Mouse (Mus musculus): ENCODE results near the gene Pnpla2. TPM values are rescaled to one million over a fixed set of nuclear protein-coding genes. Genes with fewer than 3 reads are reported as not detected.
"Not testable (repeated sequence)": the region's sequence is repeated elsewhere in the genome, so short reads cannot be mapped to it uniquely, and the experiment has no call there.

The Pnpla2 gene
- total RNA-seq (2021) (100 to 1,000 TPM; 398 to 572 TPM), polyA plus RNA-seq (2012; rRNA removed) (597 and 669 TPM in 2 replicates)
- long read RNA-seq, transcript Pnpla2-203 (9 exons, 2,625 nt), result major isoform, 136 of 182 reads
- long read RNA-seq, partial matches to known transcripts, result 19 of 182 reads
- long read RNA-seq, other reads (novel, unspliced or antisense), result 27 of 182 reads

- DNase-seq, result peak; percentile 95
These were observed at the start of gene Pnpla2 for GRCm38 (mm10) chr7:141454967-141455551. Pnpla2 (plus strand) TSS chr7:141455198.

DNA sequence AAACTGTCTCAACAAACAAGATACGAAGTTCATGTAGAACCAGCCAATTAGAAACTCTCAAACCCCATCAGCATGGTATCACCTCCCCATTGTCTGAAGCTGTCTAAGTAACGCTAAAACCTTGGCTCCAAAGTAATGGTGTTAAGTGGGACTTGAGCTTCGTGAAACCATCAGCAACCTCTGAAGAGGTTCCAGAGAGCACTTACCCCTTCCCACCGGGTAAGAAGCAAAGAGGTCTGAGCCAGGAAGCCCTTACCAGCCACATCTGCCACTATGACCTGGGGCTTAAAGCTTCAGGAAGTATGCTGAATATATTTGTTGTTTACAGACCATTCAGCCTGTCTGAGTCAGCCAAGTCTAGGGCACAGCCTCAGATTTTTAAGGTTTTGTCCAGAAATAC lies 49.5 kb upstream of the Pnpla2 start:
- 69% methylated on average over 4 of the region's 4 CpGs for WGBS
- Histone ChIP-seq H3K27me3 (ENCODE audit: control insufficient read depth, insufficient read depth, low read length) (no peaks in the 10 kb centered on the region), H3K79me2 (replicated peaks; ENCODE audit: control insufficient read depth, insufficient read depth, low read length) (no peaks in the 10 kb centered on the region), H3K27ac (no peak overlapping the region), H3K36me3 (ENCODE audit: control insufficient read depth, insufficient read depth, low read length) (no peaks in the 10 kb centered on the region), H3K4me3 (no peak overlapping the region), H3K4me1 (ENCODE audit: control insufficient read depth, insufficient read depth, low read length) (peaks cover 3% of the 10 kb centered on the region), H3K9ac (ENCODE audit: low read depth, low read length) (no peak overlapping the region)
- intact Hi-C loops (cut with DNase I), result no loop called here
- no peak for DNase-seq
- TF ChIP-seq EP300 (IDR thresholded peaks at IDR 0.05; ENCODE audit: insufficient read depth, low read depth, low read length), result no peak
- TF ChIP-seq POLR2A (IDR thresholded peaks at IDR 0.05; ENCODE audit: insufficient read depth, low read depth, low read length), result no peak
- no peak for TF ChIP-seq CTCF (IDR thresholded peaks at IDR 0.05)

More at GRCm38 (mm10) chr7:141454967-141455551, at the start of gene Pnpla2:
- TF ChIP-seq CTCF (IDR thresholded peaks at IDR 0.05) (peak; percentile 32; the same call in 1 of the 2 replicates), POLR2A (IDR thresholded peaks at IDR 0.05; ENCODE audit: insufficient read depth, low read depth, low read length) (peak; percentile 99), EP300 (IDR thresholded peaks at IDR 0.05; ENCODE audit: insufficient read depth, low read depth, low read length) (peak; percentile 83; the same call in 1 of the 2 replicates)
- Histone ChIP-seq H3K79me2 (replicated peaks; ENCODE audit: control insufficient read depth, insufficient read depth, low read length) (no peaks in the 10 kb centered on the region), H3K4me1 (ENCODE audit: control insufficient read depth, insufficient read depth, low read length) (peaks cover 16% of the 10 kb centered on the region), H3K36me3 (ENCODE audit: control insufficient read depth, insufficient read depth, low read length) (peaks cover 3% of the 10 kb centered on the region; the same call in 1 of the 2 replicates), H3K27ac (peak within 1 kb of the TSS; percentile 100), H3K4me3 (peak within 1 kb of the TSS; percentile 100), H3K27me3 (ENCODE audit: control insufficient read depth, insufficient read depth, low read length) (no peaks in the 10 kb centered on the region), H3K9ac (ENCODE audit: low read depth, low read length) (peak within 1 kb of the TSS; percentile 97)
- under 1% methylated on average over 45 of the region's 45 CpGs for WGBS
- intact Hi-C loops (cut with DNase I), result no loop called here

DNA sequence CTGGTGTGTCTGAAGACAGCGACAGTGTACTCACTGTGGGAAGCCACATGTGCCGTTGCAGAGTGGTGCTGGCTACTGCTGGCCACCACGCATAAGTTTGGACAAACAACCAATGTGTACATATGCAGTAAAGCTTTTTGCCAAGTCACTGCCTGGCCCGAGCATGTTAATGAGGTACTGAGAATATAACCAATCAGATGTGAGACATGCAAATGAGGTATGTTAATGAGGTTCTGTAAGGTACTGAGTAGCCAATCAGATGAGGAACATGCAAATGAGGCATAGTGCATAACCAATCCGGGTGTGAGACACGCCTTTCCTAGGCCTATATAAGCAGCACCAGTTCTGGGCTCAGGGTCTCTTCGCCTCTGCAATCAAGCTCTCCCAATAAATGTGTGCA lies 47.3 kb upstream of the Pnpla2 start:
- WGBS, result 96% methylated on average over 7 of the region's 7 CpGs
- DNase-seq; H3K27me3 ChIP-seq (ENCODE audit: control insufficient read depth, insufficient read depth, low read length); H3K27ac ChIP-seq; H3K79me2 ChIP-seq (replicated peaks; ENCODE audit: control insufficient read depth, insufficient read depth, low read length); intact Hi-C loops (cut with DNase I); H3K4me3 ChIP-seq; H3K36me3 ChIP-seq (ENCODE audit: control insufficient read depth, insufficient read depth, low read length); H3K4me1 ChIP-seq (ENCODE audit: control insufficient read depth, insufficient read depth, low read length); H3K9ac ChIP-seq (ENCODE audit: low read depth, low read length): not testable (repeated sequence)

DNA sequence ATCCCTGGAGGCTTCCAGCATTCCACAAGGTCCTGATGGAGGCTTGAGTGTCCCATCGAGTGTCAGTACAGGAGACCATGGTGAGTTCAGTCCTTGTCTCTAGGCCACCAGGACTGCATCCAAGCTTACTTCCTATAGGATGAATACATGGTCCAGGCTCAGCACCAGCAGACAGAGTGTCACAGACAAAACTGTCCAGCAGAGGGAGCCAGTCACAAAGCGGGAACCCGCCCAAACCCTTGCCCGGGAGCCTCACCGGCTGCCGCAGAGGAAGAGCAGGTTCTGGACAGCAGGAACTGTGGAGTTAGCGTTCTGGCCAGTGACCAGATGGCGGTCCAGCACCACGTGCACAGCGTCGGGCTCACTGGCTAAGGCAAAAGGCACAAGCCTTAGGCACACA lies 46.2 kb upstream of the Pnpla2 start:
- H3K27ac ChIP-seq, result no peak overlapping the region
- H3K4me3 ChIP-seq, result no peak overlapping the region
- H3K9ac ChIP-seq (ENCODE audit: low read depth, low read length), result no peak overlapping the region
- H3K4me1 ChIP-seq (ENCODE audit: control insufficient read depth, insufficient read depth, low read length), result peaks cover 3% of the 10 kb centered on the region
- TF ChIP-seq EP300 (IDR thresholded peaks at IDR 0.05; ENCODE audit: insufficient read depth, low read depth, low read length) (peak; percentile 74; the same call in 1 of the 2 replicates), CTCF (IDR thresholded peaks at IDR 0.05) (peak; percentile 99), POLR2A (IDR thresholded peaks at IDR 0.05; ENCODE audit: insufficient read depth, low read depth, low read length) (0 out of 2 replicates have a peak, but pooled peaks have one; percentile 24)
- WGBS, result 5% methylated on average over 11 of the region's 11 CpGs
- intact Hi-C loops (cut with DNase I), result loop anchor here (1.0 kb wide), 2 partner anchors 28 to 116 kb away; partner anchors contain the start of gene Slc25a22
- H3K27me3 ChIP-seq (ENCODE audit: control insufficient read depth, insufficient read depth, low read length), result no peaks in the 10 kb centered on the region
- H3K79me2 ChIP-seq (replicated peaks; ENCODE audit: control insufficient read depth, insufficient read depth, low read length), result no peaks in the 10 kb centered on the region
- DNase-seq, result peak; percentile 85 to 87
- no peaks in the 10 kb centered on the region for H3K36me3 ChIP-seq (ENCODE audit: control insufficient read depth, insufficient read depth, low read length)

GRCm38 (mm10) chr7:141410631-141411030 lies 44.4 kb upstream of the Pnpla2 start:
- Histone ChIP-seq H3K4me3 (no peak overlapping the region), H3K4me1 (ENCODE audit: control insufficient read depth, insufficient read depth, low read length) (peaks cover 3% of the 10 kb centered on the region), H3K27ac (no peak overlapping the region), H3K36me3 (ENCODE audit: control insufficient read depth, insufficient read depth, low read length) (no peaks in the 10 kb centered on the region), H3K27me3 (ENCODE audit: control insufficient read depth, insufficient read depth, low read length) (no peaks in the 10 kb centered on the region), H3K79me2 (replicated peaks; ENCODE audit: control insufficient read depth, insufficient read depth, low read length) (no peaks in the 10 kb centered on the region), H3K9ac (ENCODE audit: low read depth, low read length) (no peak overlapping the region)
- DNase-seq, result no peak
- no peak for TF ChIP-seq EP300 (IDR thresholded peaks at IDR 0.05; ENCODE audit: insufficient read depth, low read depth, low read length)
- TF ChIP-seq POLR2A (IDR thresholded peaks at IDR 0.05; ENCODE audit: insufficient read depth, low read depth, low read length), result no peak
- no peak for TF ChIP-seq CTCF (IDR thresholded peaks at IDR 0.05)
- intact Hi-C loops (cut with DNase I), result no loop called here
- 82% methylated on average over 8 of the region's 8 CpGs for WGBS

DNA sequence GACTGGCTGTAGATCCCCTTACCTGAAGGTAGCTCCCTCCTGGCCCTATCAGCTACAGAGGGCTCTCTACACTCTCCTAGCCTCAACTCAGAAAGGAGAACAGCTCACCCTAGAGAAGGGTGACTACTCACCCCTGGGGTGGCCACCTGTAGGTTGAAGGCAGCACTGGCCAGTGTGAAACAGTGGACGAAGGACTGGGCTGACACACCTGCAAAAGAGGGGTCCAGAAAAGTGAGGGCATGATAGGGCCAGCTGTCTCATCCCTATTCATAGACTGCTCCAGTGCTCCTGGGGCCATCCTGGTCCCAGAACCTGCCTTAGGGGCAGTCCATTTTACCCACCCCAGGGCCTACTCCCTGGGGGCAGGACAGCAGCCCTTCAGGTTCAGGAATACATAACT lies 43.3 kb upstream of the Pnpla2 start:
- Histone ChIP-seq H3K4me1 (ENCODE audit: control insufficient read depth, insufficient read depth, low read length) (peaks cover 3% of the 10 kb centered on the region), H3K79me2 (replicated peaks; ENCODE audit: control insufficient read depth, insufficient read depth, low read length) (no peaks in the 10 kb centered on the region), H3K27ac (no peak overlapping the region), H3K27me3 (ENCODE audit: control insufficient read depth, insufficient read depth, low read length) (no peaks in the 10 kb centered on the region), H3K4me3 (no peak overlapping the region), H3K36me3 (ENCODE audit: control insufficient read depth, insufficient read depth, low read length) (no peaks in the 10 kb centered on the region), H3K9ac (ENCODE audit: low read depth, low read length) (no peak overlapping the region)
- intact Hi-C loops (cut with DNase I), result no loop called here
- DNase-seq, result no peak
- no peak for TF ChIP-seq EP300 (IDR thresholded peaks at IDR 0.05; ENCODE audit: insufficient read depth, low read depth, low read length)
- no peak for TF ChIP-seq CTCF (IDR thresholded peaks at IDR 0.05)
- TF ChIP-seq POLR2A (IDR thresholded peaks at IDR 0.05; ENCODE audit: insufficient read depth, low read depth, low read length), result no peak
- 83% methylated on average over 1 of the region's 1 CpGs for WGBS

Measured in heart, adult 2 months (tissue).